Mouse (Mus musculus): ENCODE data around the gene Vamp3.
A peak's percentile ranks its signal among the peaks of the same experiment; 100 is the strongest.

The Vamp3 gene

GRCm38 (mm10) chr4:151057347-151058321 lies at the start of gene Vamp3:
Vamp3 (minus strand) TSS chr4:151057963.
- peak; percentile 97 to 99 for DNase-seq (ENCODE audit: low spot score in 2 of 2)

GRCm38 (mm10) chr4:151106468-151106867 lies 48.7 kb upstream of the Vamp3 start:
- no peak for DNase-seq (ENCODE audit: low spot score in 2 of 2)

GRCm38 (mm10) chr4:151105886-151106285 lies 48.1 kb upstream of the Vamp3 start:
- no peak for DNase-seq (ENCODE audit: low spot score in 2 of 2)

GRCm38 (mm10) chr4:151104147-151104546 lies 46.4 kb upstream of the Vamp3 start:
- no peak for DNase-seq (ENCODE audit: low spot score in 2 of 2)

- no peak for DNase-seq (ENCODE audit: low spot score in 2 of 2)
Observed at GRCm38 (mm10) chr4:151103646-151104045, 45.9 kb upstream of the Vamp3 start.

- DNase-seq (ENCODE audit: low spot score in 2 of 2), result no peak
Observed at GRCm38 (mm10) chr4:151097104-151097438, 39.3 kb upstream of the Vamp3 start.

GRCm38 (mm10) chr4:151096334-151097103 lies 38.8 kb upstream of the Vamp3 start:
- no peak for DNase-seq (ENCODE audit: low spot score in 2 of 2)

GRCm38 (mm10) chr4:151095207-151095606 lies 37.4 kb upstream of the Vamp3 start:
- DNase-seq (ENCODE audit: low spot score in 2 of 2), result no peak

GRCm38 (mm10) chr4:151089270-151089669 lies 31.5 kb upstream of the Vamp3 start, which contains the start of gene Gm13090:
Gm13090 (plus strand) TSS chr4:151089570.
- no peak for DNase-seq (ENCODE audit: low spot score in 2 of 2)

GRCm38 (mm10) chr4:151088819-151089218 lies 31.1 kb upstream of the Vamp3 start:
- no peak for DNase-seq (ENCODE audit: low spot score in 2 of 2)

- no peak for DNase-seq (ENCODE audit: low spot score in 2 of 2)
Observed at GRCm38 (mm10) chr4:151087358-151087757, 29.6 kb upstream of the Vamp3 start.

GRCm38 (mm10) chr4:151083027-151083426 lies 25.3 kb upstream of the Vamp3 start:
- no peak for DNase-seq (ENCODE audit: low spot score in 2 of 2)

GRCm38 (mm10) chr4:151081977-151082376 lies 24.2 kb upstream of the Vamp3 start:
- no peak for DNase-seq (ENCODE audit: low spot score in 2 of 2)

GRCm38 (mm10) chr4:151081355-151081754 lies 23.6 kb upstream of the Vamp3 start:
- no peak for DNase-seq (ENCODE audit: low spot score in 2 of 2)

- DNase-seq (ENCODE audit: low spot score in 2 of 2), result no peak
Observed at GRCm38 (mm10) chr4:151074817-151075216, 17.1 kb upstream of the Vamp3 start.

- peak; percentile 68 to 73 for DNase-seq (ENCODE audit: low spot score in 2 of 2)
Observed at GRCm38 (mm10) chr4:151073108-151073744, 15.5 kb upstream of the Vamp3 start.

- DNase-seq (ENCODE audit: low spot score in 2 of 2), result no peak
Observed at GRCm38 (mm10) chr4:151070962-151071361, 13.2 kb upstream of the Vamp3 start.

GRCm38 (mm10) chr4:151068751-151069150 lies 11.0 kb upstream of the Vamp3 start:
- no peak for DNase-seq (ENCODE audit: low spot score in 2 of 2)

GRCm38 (mm10) chr4:151059566-151059965 lies 1.8 kb upstream of the Vamp3 start:
- DNase-seq (ENCODE audit: low spot score in 2 of 2), result no peak

GRCm38 (mm10) chr4:151058634-151059033 lies 871 bp upstream of the Vamp3 start:
- DNase-seq (ENCODE audit: low spot score in 2 of 2), result no peak

- no peak for DNase-seq (ENCODE audit: low spot score in 2 of 2)
Observed at GRCm38 (mm10) chr4:151051162-151051561, 6.6 kb downstream of the Vamp3 start.

- DNase-seq (ENCODE audit: low spot score in 2 of 2), result no peak
Observed at GRCm38 (mm10) chr4:151046524-151046923, 11.2 kb downstream of the Vamp3 start.
